ENCODE assay signal across 15 mouse cellular contexts in the genomic region with DNA sequence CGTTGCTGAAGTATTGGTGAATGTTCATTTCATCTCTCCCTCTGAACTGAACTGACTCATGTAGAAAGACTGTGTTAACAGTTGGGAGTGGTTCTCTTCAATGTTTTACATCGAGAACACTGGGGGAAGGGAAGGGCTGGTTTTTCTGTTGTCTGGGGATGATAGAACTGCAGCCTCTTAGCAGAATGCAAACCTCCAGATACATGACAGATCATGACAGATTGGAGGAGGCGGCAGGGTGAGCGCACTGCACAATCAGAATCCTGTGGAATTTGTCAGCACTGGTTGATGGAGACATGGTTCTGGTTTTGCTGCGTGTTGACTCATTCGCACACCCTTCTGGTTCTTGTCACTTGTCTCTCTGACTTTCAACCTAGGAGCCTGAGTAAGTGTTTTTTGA.
DNase-seq lines count a peak whose midpoint lies in the region; ATAC-seq lines count a peak whose summit lies in the region.
"Had no signal": no experiment of that assay in that cellular context is flagged by ENCODE, and none has a peak within 500 bp of the region (broad histone marks: within the 10 kb centered on the region; RNA-seq: fewer than 3 reads in every experiment).

No protein-coding gene starts in this region.

- ATAC-seq in intestine, embryonic 14.5 days (replicated peaks; ENCODE audit: low FRiP score, low TSS enrichment, low read depth) = peak; percentile 81
- no peak for ATAC-seq in forebrain, embryonic 14.5 days

- no peak overlapping the region for H3K4me3 ChIP-seq in intestine, embryonic 14.5 days (ENCODE audit: low read depth, low read length)
- H3K4me3 ChIP-seq in forebrain, embryonic 14.5 days (ENCODE audit: low read depth, low read length) = no peak overlapping the region
- H3K4me3 ChIP-seq: erythroblast, embryonic 14.5 days; hindbrain, embryonic 12.5 days; left cerebral cortex, adult 2 months had no signal

- no peaks in the 10 kb centered on the region for H3K36me3 ChIP-seq in intestine, embryonic 14.5 days (ENCODE audit: control insufficient read depth, insufficient read depth, low read length)
- H3K36me3 ChIP-seq in forebrain, embryonic 14.5 days (ENCODE audit: control insufficient read depth, insufficient read depth, low read length) = no peaks in the 10 kb centered on the region
- H3K36me3 ChIP-seq: hindbrain, embryonic 12.5 days had no signal

- no peaks in the 10 kb centered on the region for H3K27me3 ChIP-seq in intestine, embryonic 14.5 days (replicated peaks; ENCODE audit: control insufficient read depth, insufficient read depth, low read length)
- no peaks in the 10 kb centered on the region for H3K27me3 ChIP-seq in forebrain, embryonic 14.5 days (replicated peaks; ENCODE audit: control insufficient read depth, insufficient read depth, low read length)
- H3K27me3 ChIP-seq: hindbrain, embryonic 12.5 days had no signal

- DNase-seq in right cerebral cortex, postnatal 36 days (ENCODE audit: low spot score in 2 of 2) = peak; percentile 10 to 14
- no peak for DNase-seq in right cerebral cortex, postnatal 14 days
- DNase-seq in intestine, embryonic 14.5 days (ENCODE audit: low spot score) = peak; percentile 56
- peak; percentile 37 to 81 for DNase-seq in layer of hippocampus, postnatal 14 days (ENCODE audit: low spot score in 2 of 2)
- DNase-seq in yolk sac, embryonic 10.5 days (ENCODE audit: low spot score) = peak; percentile 29
- DNase-seq in forebrain, embryonic 14.5 days (ENCODE audit: low spot score) = no peak
- no peak for DNase-seq in urinary bladder, postnatal 14 days (ENCODE audit: low spot score)
- DNase-seq in adipocyte (ENCODE audit: low spot score) = no peak
- DNase-seq: adrenal gland, adult 8-10 months; kidney, adult 8-10 months had no signal

- 21% methylated on average over 6 of the region's 6 CpGs for WGBS in intestine, embryonic 14.5 days
- WGBS in forebrain, embryonic 14.5 days = 90% methylated on average over 6 of the region's 6 CpGs

- H3K27ac ChIP-seq in intestine, embryonic 14.5 days (ENCODE audit: low read depth) = no peak overlapping the region
- no peak overlapping the region for H3K27ac ChIP-seq in forebrain, embryonic 14.5 days (ENCODE audit: low read depth, low read length)
- H3K27ac ChIP-seq: hindbrain, embryonic 12.5 days; left cerebral cortex, adult 2 months had no signal

- H3K9ac ChIP-seq in intestine, embryonic 14.5 days (ENCODE audit: low read length) = no peak overlapping the region
- no peak overlapping the region for H3K9ac ChIP-seq in forebrain, embryonic 14.5 days (ENCODE audit: low read length)
- H3K9ac ChIP-seq: hindbrain, embryonic 12.5 days had no signal

- no peaks in the 10 kb centered on the region for H3K9me3 ChIP-seq in intestine, embryonic 14.5 days (ENCODE audit: control insufficient read depth, low read length)
- H3K9me3 ChIP-seq in forebrain, embryonic 14.5 days (replicated peaks; ENCODE audit: control insufficient read depth, low read length) = no peaks in the 10 kb centered on the region
- H3K9me3 ChIP-seq: hindbrain, embryonic 12.5 days had no signal

- H3K4me1 ChIP-seq in intestine, embryonic 14.5 days (replicated peaks; ENCODE audit: control insufficient read depth, insufficient read depth, low read length) = no peaks in the 10 kb centered on the region; the same call in 1 of the 2 replicates
- peaks cover 4% of the 10 kb centered on the region; the same call in 1 of the 2 replicates for H3K4me1 ChIP-seq in forebrain, embryonic 14.5 days (ENCODE audit: control insufficient read depth, insufficient read depth, low read length)

- no peak overlapping the region for H3K4me2 ChIP-seq in intestine, embryonic 14.5 days (ENCODE audit: low read length)
- H3K4me2 ChIP-seq in forebrain, embryonic 14.5 days (ENCODE audit: low read length) = no peak overlapping the region
- H3K4me2 ChIP-seq: hindbrain, embryonic 12.5 days; liver, embryonic 11.5 days; midbrain, embryonic 11.5 days had no signal

Comparison
In these comparisons a context has a peak if more than half of its experiments do, and no peak if none do; other contexts are left out.
1. DNase-seq: peak in right cerebral cortex, postnatal 36 days (2 of 2), intestine, embryonic 14.5 days (single experiment), layer of hippocampus, postnatal 14 days (2 of 2) and yolk sac, embryonic 10.5 days (single experiment); none in right cerebral cortex, postnatal 14 days (single experiment), forebrain, embryonic 14.5 days (single experiment), urinary bladder, postnatal 14 days (single experiment) and adipocyte (single experiment).